Mouse (Mus musculus) spleen, adult 12 weeks (tissue): ENCODE measurements around the gene Psmb9.

Experiments
- DNase-seq: peaks from one replicate; pipeline ENCODE4 v3.0.0; 2022; ENCODE audit warnings: low spot score

Gene Psmb9

GRCm38 (mm10) chr17:34205746-34206176, 18.2 kb upstream of the Psmb9 start:
- peak; percentile 33 for DNase-seq

- DNase-seq, result no peak
Measured at GRCm38 (mm10) chr17:34205021-34205745, 17.6 kb upstream of the Psmb9 start.

- peak; percentile 86 for DNase-seq
Measured at GRCm38 (mm10) chr17:34204303-34205010, 16.9 kb upstream of the Psmb9 start.

- no peak for DNase-seq
Measured at GRCm38 (mm10) chr17:34203444-34203843, 15.9 kb upstream of the Psmb9 start, which contains the start of gene Tap2. Gene Tap2, plus strand, starts transcription at chr17:34203527.

GRCm38 (mm10) chr17:34202760-34203442, 15.3 kb upstream of the Psmb9 start:
- DNase-seq, result no peak

GRCm38 (mm10) chr17:34201506-34202055, 14.0 kb upstream of the Psmb9 start:
- DNase-seq, result no peak

GRCm38 (mm10) chr17:34200772-34201505, 13.4 kb upstream of the Psmb9 start:
- DNase-seq, result no peak

- DNase-seq, result no peak
Measured at GRCm38 (mm10) chr17:34200047-34200446, 12.5 kb upstream of the Psmb9 start.

GRCm38 (mm10) chr17:34199050-34199619, 11.6 kb upstream of the Psmb9 start:
- no peak for DNase-seq

GRCm38 (mm10) chr17:34198521-34198912, 11.0 kb upstream of the Psmb9 start:
- no peak for DNase-seq

- peak; percentile 49 for DNase-seq
Measured at GRCm38 (mm10) chr17:34197904-34198520, 10.4 kb upstream of the Psmb9 start.

GRCm38 (mm10) chr17:34196941-34197894, 9.7 kb upstream of the Psmb9 start, which contains the start of gene Psmb8:
Gene Psmb8, plus strand, starts transcription at chr17:34197721.
- DNase-seq, result peak; percentile 71

GRCm38 (mm10) chr17:34196491-34196890, 8.9 kb upstream of the Psmb9 start:
- DNase-seq, result peak; percentile 38

- no peak for DNase-seq
Measured at GRCm38 (mm10) chr17:34194723-34195122, 7.2 kb upstream of the Psmb9 start.

- no peak for DNase-seq
Measured at GRCm38 (mm10) chr17:34193468-34193867, 5.9 kb upstream of the Psmb9 start.

GRCm38 (mm10) chr17:34192852-34193251, 5.3 kb upstream of the Psmb9 start:
- DNase-seq, result no peak

- DNase-seq, result no peak
Measured at GRCm38 (mm10) chr17:34188986-34189385, 1.4 kb upstream of the Psmb9 start.

GRCm38 (mm10) chr17:34188010-34188409, 446 bp upstream of the Psmb9 start:
- DNase-seq, result peak; percentile 23

- DNase-seq, result no peak
Measured at GRCm38 (mm10) chr17:34186885-34187260, 691 bp downstream of the Psmb9 start.

GRCm38 (mm10) chr17:34185526-34185925, 2.0 kb downstream of the Psmb9 start:
- no peak for DNase-seq
